ENCODE assay signal across 13 mouse cellular contexts in genomic region chr17:71299879-71300278, GRCm38 (mm10). TPM values are rescaled to one million over a fixed set of nuclear protein-coding genes. Genes with fewer than 3 reads are reported as not detected.
DNase-seq lines count a peak whose midpoint lies in the region; TF ChIP-seq lines count a peak whose summit lies in the region.
"Had no signal": no experiment of that assay in that cellular context is flagged by ENCODE, and none has a peak within 500 bp of the region (broad histone marks: within the 10 kb centered on the region; RNA-seq: fewer than 3 reads in every experiment).

No protein-coding gene starts in this region.

- no peak overlapping the region for H3ac ChIP-seq in C2C12 (ENCODE audit: control insufficient read depth, insufficient read length, low read depth)

- no peak for TF ChIP-seq CTCF in C2C12 (IDR thresholded peaks at IDR 0.05; ENCODE audit: control insufficient read depth, insufficient read depth, insufficient read length)

- H3K79me2 ChIP-seq in C2C12 (ENCODE audit: control insufficient read depth, insufficient read depth): no peaks in the 10 kb centered on the region

- H3K27me3 ChIP-seq in C2C12 (ENCODE audit: control insufficient read depth, insufficient read depth, insufficient read length): no peaks in the 10 kb centered on the region
- H3K27me3 ChIP-seq: megakaryocyte, embryonic 14.5 days; stomach, embryonic 15.5 days had no signal

- no peaks in the 10 kb centered on the region for H3K36me3 ChIP-seq in C2C12 (ENCODE audit: control insufficient read depth, insufficient read depth)
- H3K36me3 ChIP-seq: stomach, embryonic 15.5 days had no signal

- peak; percentile 51 to 58 for DNase-seq in heart, adult 9 months (ENCODE audit: low spot score in 2 of 2)
- no peak for DNase-seq in heart, adult 8-10 months (ENCODE audit: low spot score)
- peak; percentile 25 to 52 for DNase-seq in adrenal gland, postnatal 36 days
- peak; percentile 55 for DNase-seq in lung, postnatal 36 days
- DNase-seq in ovary, postnatal 10 days (ENCODE audit: low spot score): no peak
- DNase-seq in cerebellum, postnatal 14 days: no peak
- no peak for DNase-seq in right cerebral cortex, postnatal 10 days (ENCODE audit: low spot score in 2 of 2)
- DNase-seq: cerebellum, adult 8-10 months; kidney, adult 11 months had no signal

- no peaks in the 10 kb centered on the region for H3K79me3 ChIP-seq in C2C12 (ENCODE audit: low read depth)

- H3K4me3 ChIP-seq in C2C12 (ENCODE audit: insufficient read depth, poor library complexity, severe bottlenecking): no peak overlapping the region
- H3K4me3 ChIP-seq: hindbrain, embryonic 10.5 days; megakaryocyte, embryonic 14.5 days; stomach, embryonic 15.5 days had no signal

TF ChIP-seq in C2C12, 6 proteins besides CTCF, POLR2A, EP300 and RAD21:
- TF ChIP-seq MAX (IDR thresholded peaks at IDR 0.05) (no peak), CEBPB (IDR thresholded peaks at IDR 0.05; ENCODE audit: low read depth) (peak; percentile 74)

RNA-seq across cellular contexts. Expression of gene Emilin2, which starts 11.9 kb away (rescaled TPM):
- total RNA-seq in heart, adult 8-10 months (2022): 10 to 100 TPM; 25.3 to 46.2 (median 41.1) TPM
- 7.9 TPM for polyA plus RNA-seq in C2C12 (2012; fragmentation: generic; extraction: Trizol)
- total RNA-seq in adrenal gland, postnatal 36 days (2021): 10 to 100 TPM in 1 of 2 experiments, 1 to 10 TPM in 1; 5.8 to 10.8 TPM

Comparison
In these comparisons a context has a peak if more than half of its experiments do, and no peak if none do; other contexts are left out.
1. DNase-seq: peak in heart, adult 9 months (2 of 2), adrenal gland, postnatal 36 days (2 of 2) and lung, postnatal 36 days (single experiment); none in heart, adult 8-10 months (single experiment), ovary, postnatal 10 days (single experiment), cerebellum, postnatal 14 days (0 of 2) and right cerebral cortex, postnatal 10 days (0 of 2).